Mouse (Mus musculus) spleen, adult 2 months (tissue): Measurements from ENCODE around the gene Polg2. TPM values are rescaled to one million over a fixed set of nuclear protein-coding genes. Genes with fewer than 3 reads are reported as not detected.

Source experiments
- DNase-seq, 2 experiments: peaks; one replicate each; pipeline versions ENCODE4 v3.0.0 to v3.0.0-alpha.2; 2012 to 2021; ENCODE audit warnings: low spot score in 2 of 2, low read depth in 1 of 2
- H3K27ac ChIP-seq: fragments of 200-500 bp; 2 replicates; pipeline ENCODE4 v1.5.1; 2012; ENCODE audit warnings: low read length, inconsistent platforms; ENCODE audit not compliant: insufficient read depth
- H3K27me3 ChIP-seq: fragments of 200-500 bp; 2 replicates; pipeline ENCODE4 v1.6.1; 2012; ENCODE audit warnings: mild to moderate bottlenecking, moderate library complexity, low read length, inconsistent platforms; ENCODE audit not compliant: control insufficient read depth, insufficient read depth
- H3K36me3 ChIP-seq: fragments of 200-500 bp; 2 replicates; pipeline ENCODE4 v1.6.1; 2012; ENCODE audit warnings: mild to moderate bottlenecking, low read length, inconsistent platforms; ENCODE audit not compliant: control insufficient read depth, insufficient read depth
- H3K4me1 ChIP-seq: fragments of 200-500 bp; 2 replicates; pipeline ENCODE4 v1.6.1; 2011; ENCODE audit warnings: inconsistent platforms; ENCODE audit not compliant: control insufficient read depth, insufficient read depth, insufficient read length
- H3K4me3 ChIP-seq: fragments of 200-500 bp; 2 replicates; pipeline ENCODE4 v1.5.1; 2011; ENCODE audit warnings: mild to moderate bottlenecking, inconsistent platforms; ENCODE audit not compliant: insufficient read depth, insufficient read length; ENCODE audit errors: extremely low read depth
- CTCF ChIP-seq: fragments of 200-500 bp; IDR thresholded peaks from 2 replicates; pipeline ENCODE4 v1.5.1; 2011; ENCODE audit warnings: mild to moderate bottlenecking, inconsistent platforms; ENCODE audit not compliant: insufficient read depth, insufficient read length, insufficient replicate concordance; ENCODE audit errors: extremely low read depth
- POLR2A ChIP-seq: fragments of 200-500 bp; IDR thresholded peaks from 2 replicates; pipeline ENCODE4 v1.6.1; 2011; ENCODE audit warnings: low read depth, low read length, inconsistent platforms
- WGBS: fragments of 180-500 bp; shearing (Covaris S2); methylation state at CpG from one replicate; pipeline ENCODE4 v1.1.7; 2018; 5-methylcytosine and 5-hydroxymethylcytosine counted together
- polyA plus RNA-seq: library from polyadenylated mRNA; depleted of rRNA; stranded (reverse); fragments of >200 nt; gene quantifications from 2 replicates; pipeline ENCODE4 v1.2.3, GENCODE M21; 2012

The Polg2 gene
- polyA plus RNA-seq, 1 experiment = 7.2 TPM

DNA sequence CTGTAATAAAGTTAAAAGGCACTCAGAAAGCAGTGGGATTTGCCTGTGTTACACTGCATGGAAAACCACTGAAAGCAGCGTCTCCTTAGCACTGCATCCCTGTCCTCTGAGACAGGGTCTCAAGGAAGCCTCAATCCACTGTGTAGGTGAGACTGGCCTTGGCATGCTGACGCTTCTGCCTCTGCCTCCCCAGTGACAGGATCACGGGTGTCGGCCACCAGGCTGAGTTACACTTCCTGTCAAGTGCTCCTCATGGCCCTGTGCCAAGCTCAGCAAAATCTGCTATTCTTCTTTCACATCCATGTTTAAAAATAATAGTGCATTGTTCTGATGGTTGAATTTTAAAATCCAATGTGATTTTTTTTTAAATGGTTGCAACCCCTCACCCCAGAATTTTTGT, 41.6 kb upstream of the Polg2 start:
- H3K27me3 ChIP-seq = no peaks in the 10 kb centered on the region
- H3K36me3 ChIP-seq = peaks cover 25% of the 10 kb centered on the region
- peaks cover 3% of the 10 kb centered on the region; the same call in 1 of the 2 replicates for H3K4me1 ChIP-seq
- H3K27ac ChIP-seq = 0 out of 2 replicates have a peak overlapping the region, but pooled peaks have one; percentile 6
- TF ChIP-seq CTCF (no peak), POLR2A (no peak)
- DNase-seq = peak; percentile 8 to 45
- WGBS = 23% methylated on average over 4 of the region's 4 CpGs
- H3K4me3 ChIP-seq = no peak overlapping the region

DNA sequence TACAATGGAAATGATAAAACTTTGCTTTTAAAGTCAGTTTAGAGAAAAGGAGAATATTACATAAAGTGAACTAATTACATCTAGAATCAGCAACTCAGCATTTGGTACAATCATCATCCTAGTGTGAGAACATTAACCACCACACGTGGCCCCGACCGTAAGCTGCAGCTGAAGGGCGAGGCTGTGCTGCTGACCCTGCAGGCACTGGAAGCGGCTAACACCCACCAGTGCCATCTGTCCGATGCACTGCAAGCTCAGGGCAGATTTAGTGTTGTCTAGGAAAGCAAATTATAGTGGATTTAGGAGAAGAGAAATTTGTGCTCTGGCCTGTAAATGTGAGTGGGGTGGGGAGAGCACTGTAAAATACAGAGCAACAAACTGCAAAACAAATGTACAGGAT, 40.9 kb upstream of the Polg2 start:
- no peak overlapping the region for H3K27ac ChIP-seq
- H3K4me1 ChIP-seq = peaks cover 3% of the 10 kb centered on the region; the same call in 1 of the 2 replicates
- no peaks in the 10 kb centered on the region for H3K27me3 ChIP-seq
- 87% methylated on average over 6 of the region's 6 CpGs for WGBS
- DNase-seq = no peak
- no peak overlapping the region for H3K4me3 ChIP-seq
- no peak for TF ChIP-seq POLR2A
- TF ChIP-seq CTCF = no peak
- H3K36me3 ChIP-seq = peaks cover 27% of the 10 kb centered on the region

DNA sequence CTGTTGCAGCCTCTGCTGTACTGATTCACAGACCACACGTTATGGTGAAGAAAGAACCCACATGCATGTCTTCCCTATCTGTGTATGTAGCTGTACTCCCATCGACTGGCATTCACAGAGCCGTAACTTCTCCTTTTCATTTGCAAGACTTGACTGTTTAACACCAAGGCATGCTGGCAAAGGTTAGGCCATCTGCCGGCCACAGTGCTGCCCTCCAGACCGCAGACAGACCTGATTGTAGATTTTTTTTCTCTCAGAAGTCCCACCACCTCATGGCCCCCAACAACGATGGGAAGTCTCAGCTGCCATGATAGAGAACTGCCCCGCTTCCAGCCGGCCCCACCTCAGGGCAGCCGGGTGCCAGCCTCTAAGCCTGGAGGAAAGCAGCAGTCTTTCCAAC, 40.3 kb upstream of the Polg2 start:
- H3K27ac ChIP-seq = no peak overlapping the region
- peaks cover 28% of the 10 kb centered on the region for H3K36me3 ChIP-seq
- no peak for DNase-seq
- no peak for TF ChIP-seq CTCF
- TF ChIP-seq POLR2A = no peak
- 62% methylated on average over 9 of the region's 9 CpGs for WGBS
- H3K4me1 ChIP-seq = peaks cover 3% of the 10 kb centered on the region; the same call in 1 of the 2 replicates
- no peak overlapping the region for H3K4me3 ChIP-seq
- H3K27me3 ChIP-seq = no peaks in the 10 kb centered on the region

DNA sequence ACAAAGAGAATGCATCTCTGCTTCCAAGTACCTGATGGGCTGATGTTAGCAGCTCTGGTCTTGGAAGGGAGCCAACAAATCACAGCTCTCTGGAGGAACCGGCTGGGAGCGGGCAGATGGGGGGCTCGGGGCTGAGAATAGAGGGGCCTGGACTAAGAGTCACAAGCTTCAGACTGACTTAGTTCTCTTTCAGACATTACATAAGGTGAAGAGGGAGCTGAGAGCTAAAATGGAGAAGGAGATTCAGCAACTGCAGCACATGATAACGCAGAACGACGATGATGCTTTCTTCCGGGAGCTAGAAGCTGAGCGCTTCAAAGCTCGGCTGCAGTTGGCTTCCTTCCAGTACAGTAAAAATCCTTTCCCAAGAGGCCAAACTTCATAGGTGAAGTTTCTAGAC, 39.0 kb upstream of the Polg2 start:
- no peak for TF ChIP-seq POLR2A
- no peak for TF ChIP-seq CTCF
- no peak for DNase-seq
- Histone ChIP-seq H3K27me3 (no peaks in the 10 kb centered on the region), H3K4me3 (no peak overlapping the region), H3K4me1 (peaks cover 3% of the 10 kb centered on the region; the same call in 1 of the 2 replicates), H3K27ac (no peak overlapping the region), H3K36me3 (peaks cover 30% of the 10 kb centered on the region)
- 86% methylated on average over 9 of the region's 9 CpGs for WGBS

DNA sequence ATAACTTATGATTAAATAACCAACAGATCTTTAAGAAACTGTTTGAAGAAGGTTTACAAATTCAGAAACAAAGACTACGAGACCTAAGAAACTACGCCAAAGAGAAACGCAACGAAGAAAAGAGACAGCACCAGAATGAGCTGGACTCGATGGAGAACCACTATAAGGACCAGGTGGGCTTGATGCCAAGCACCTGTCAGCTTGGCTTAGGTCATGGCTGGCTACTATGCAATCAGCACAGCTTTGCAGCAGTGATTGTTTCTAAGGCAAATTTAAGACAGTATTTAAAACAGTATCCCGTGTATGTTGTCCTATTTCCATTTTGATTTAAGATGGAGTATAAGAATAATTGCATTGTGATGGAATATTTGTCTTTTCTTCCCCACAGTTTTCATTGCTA, 38.5 kb upstream of the Polg2 start:
- Histone ChIP-seq H3K27ac (no peak overlapping the region), H3K4me1 (peaks cover 3% of the 10 kb centered on the region; the same call in 1 of the 2 replicates), H3K27me3 (no peaks in the 10 kb centered on the region), H3K4me3 (no peak overlapping the region), H3K36me3 (peaks cover 30% of the 10 kb centered on the region)
- WGBS = 93% methylated on average over 6 of the region's 6 CpGs
- no peak for DNase-seq
- TF ChIP-seq CTCF (no peak), POLR2A (no peak)

DNA sequence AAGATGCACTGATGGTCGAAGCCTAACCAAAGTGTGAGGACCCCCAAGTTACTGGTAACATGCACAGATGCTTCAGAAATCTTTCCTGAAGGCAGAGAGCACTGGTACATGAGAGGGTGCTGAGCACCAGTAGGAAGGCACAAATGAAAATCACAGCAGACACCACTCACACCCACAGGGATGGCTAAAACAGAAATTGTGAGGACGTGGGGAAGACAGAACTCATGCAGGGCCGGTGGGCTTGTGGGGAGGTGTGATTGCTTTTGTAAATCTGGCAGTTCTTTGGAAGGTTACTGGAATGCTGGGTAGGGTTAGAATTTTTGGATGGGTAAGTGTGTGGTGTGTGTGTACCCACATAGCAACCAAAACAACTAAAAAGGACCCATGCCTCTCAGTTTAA, 37.8 kb upstream of the Polg2 start:
- peaks cover 3% of the 10 kb centered on the region; the same call in 1 of the 2 replicates for H3K4me1 ChIP-seq
- 95% methylated on average over 3 of the region's 3 CpGs for WGBS
- TF ChIP-seq POLR2A = no peak
- no peak for TF ChIP-seq CTCF

DNA sequence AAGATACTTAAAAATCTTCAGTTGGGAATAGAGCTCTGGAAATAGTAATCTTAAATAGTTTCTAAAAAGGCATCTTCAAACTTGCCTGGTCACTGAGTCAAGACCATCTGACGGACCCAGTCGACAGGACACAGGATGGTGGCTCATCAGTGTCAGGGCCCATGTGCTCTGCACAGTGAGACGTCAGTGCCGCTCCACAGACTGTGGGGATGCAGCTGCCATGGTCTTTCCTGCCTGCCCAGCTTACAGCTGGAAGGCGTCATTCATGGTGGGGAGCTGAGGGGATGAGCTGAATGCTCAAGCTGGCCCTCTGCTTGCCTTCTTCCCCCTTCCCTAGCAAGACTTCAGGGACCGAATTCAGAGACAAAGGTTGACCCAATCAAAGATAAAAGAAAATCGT, 37.0 kb upstream of the Polg2 start:
- Histone ChIP-seq H3K27me3 (no peaks in the 10 kb centered on the region), H3K4me3 (no peak overlapping the region), H3K27ac (no peak overlapping the region), H3K36me3 (peaks cover 34% of the 10 kb centered on the region), H3K4me1 (peaks cover 3% of the 10 kb centered on the region; the same call in 1 of the 2 replicates)
- DNase-seq = no peak
- WGBS = 91% methylated on average over 7 of the region's 7 CpGs
- TF ChIP-seq POLR2A (no peak), CTCF (no peak)

More for the DNA sequence above, 37.8 kb upstream of the Polg2 start:
- peaks cover 33% of the 10 kb centered on the region for H3K36me3 ChIP-seq
- no peaks in the 10 kb centered on the region for H3K27me3 ChIP-seq
- no peak for DNase-seq
- H3K4me3 ChIP-seq = no peak overlapping the region
- no peak overlapping the region for H3K27ac ChIP-seq
